Comparison of ENCODE assay signal across 9 mouse cellular contexts in genomic region chr2:92331410-92331809, GRCm38 (mm10). TPM values are rescaled to one million over a fixed set of nuclear protein-coding genes. Genes with fewer than 3 reads are reported as not detected.
A peak's percentile ranks its signal among the peaks of the same experiment; 100 is the strongest.
DNase-seq lines count a peak whose midpoint lies in the region; ATAC-seq and TF ChIP-seq lines count a peak whose summit lies in the region.
"Had no signal": no experiment of that assay in that cellular context is flagged by ENCODE, and none has a peak within 500 bp of the region (broad histone marks: within the 10 kb centered on the region; RNA-seq: fewer than 3 reads in every experiment).

No protein-coding gene starts in this region.

- no peak for ATAC-seq in intestine, postnatal 0 days
- ATAC-seq in intestine, embryonic 15.5 days: no peak

- H3K27me3 ChIP-seq in intestine, postnatal 0 days (replicated peaks; ENCODE audit: control insufficient read depth, insufficient read depth, low read length): no peaks in the 10 kb centered on the region
- no peaks in the 10 kb centered on the region for H3K27me3 ChIP-seq in intestine, embryonic 15.5 days (replicated peaks)
- H3K27me3 ChIP-seq in splenic B cell, adult 2 months (ENCODE audit: control insufficient read depth, insufficient read depth, low read length, poor library complexity, severe bottlenecking): no peaks in the 10 kb centered on the region
- H3K27me3 ChIP-seq: heart, embryonic 15.5 days had no signal

- H3K9me3 ChIP-seq in intestine, postnatal 0 days (ENCODE audit: control insufficient read depth): no peaks in the 10 kb centered on the region
- no peaks in the 10 kb centered on the region for H3K9me3 ChIP-seq in intestine, embryonic 15.5 days
- H3K9me3 ChIP-seq: heart, embryonic 15.5 days had no signal

- no peak overlapping the region for H3K4me3 ChIP-seq in intestine, postnatal 0 days (ENCODE audit: low read depth, low read length)
- H3K4me3 ChIP-seq in intestine, embryonic 15.5 days (replicated peaks): no peak overlapping the region
- H3K4me3 ChIP-seq: heart, embryonic 15.5 days had no signal

- no peaks in the 10 kb centered on the region for H3K4me1 ChIP-seq in intestine, postnatal 0 days (replicated peaks; ENCODE audit: control insufficient read depth, insufficient read depth, low read length)
- H3K4me1 ChIP-seq in intestine, embryonic 15.5 days (replicated peaks): no peaks in the 10 kb centered on the region

- no peak overlapping the region for H3K27ac ChIP-seq in intestine, postnatal 0 days (ENCODE audit: low read depth, low read length)
- no peak overlapping the region for H3K27ac ChIP-seq in intestine, embryonic 15.5 days
- H3K27ac ChIP-seq: heart, embryonic 15.5 days had no signal

- peak; percentile 40 for TF ChIP-seq CTCF in intestine, postnatal 0 days (IDR thresholded peaks at IDR 0.05; ENCODE audit: low read depth)

- H3K4me2 ChIP-seq in intestine, postnatal 0 days (replicated peaks; ENCODE audit: low read depth): no peak overlapping the region
- H3K4me2 ChIP-seq in intestine, embryonic 15.5 days (replicated peaks): no peak overlapping the region
- H3K4me2 ChIP-seq: heart, embryonic 15.5 days had no signal

- WGBS in intestine, postnatal 0 days: 81% methylated on average over 2 of the region's 2 CpGs
- WGBS in intestine, embryonic 15.5 days: 86% methylated on average over 2 of the region's 2 CpGs

- peak; percentile 9 for DNase-seq in thymus, postnatal 25 days
- no peak for DNase-seq in thymus, adult 18-20 months
- DNase-seq in cerebellum, adult 8-10 months: peak; percentile 27
- DNase-seq in splenic B cell, adult 2 months (ENCODE audit: low read depth, low spot score): peak; percentile 42
- DNase-seq in natural killer cell, adult 2 months (ENCODE audit: low spot score in 2 of 2): no peak
- no peak for DNase-seq in urinary bladder, postnatal 14 days (ENCODE audit: low spot score)

- peaks cover 46% of the 10 kb centered on the region for H3K36me3 ChIP-seq in intestine, postnatal 0 days (ENCODE audit: control insufficient read depth, insufficient read depth)
- peaks cover 4% of the 10 kb centered on the region; the same call in 1 of the 2 replicates for H3K36me3 ChIP-seq in intestine, embryonic 15.5 days
- H3K36me3 ChIP-seq in splenic B cell, adult 2 months (ENCODE audit: control insufficient read depth, insufficient read depth, low read length, poor library complexity, severe bottlenecking): peaks cover 16% of the 10 kb centered on the region

- H3K9ac ChIP-seq in intestine, postnatal 0 days (ENCODE audit: low read depth, low read length): no peak overlapping the region
- H3K9ac ChIP-seq in intestine, embryonic 15.5 days: no peak overlapping the region
- H3K9ac ChIP-seq: heart, embryonic 15.5 days had no signal

RNA-seq across cellular contexts. Expression of gene Pex16, which starts 43.1 kb away (rescaled TPM):
- 84.8 and 86.0 TPM in 2 replicates for polyA plus RNA-seq in intestine, postnatal 0 days (2015; fragmentation: Nextera tagmentation; extraction: Ambion mirVana)
- 41.6 and 45.8 TPM in 2 replicates for polyA plus RNA-seq in intestine, embryonic 15.5 days (2015; fragmentation: Nextera tagmentation; extraction: Ambion mirVana)

RNA-seq across cellular contexts. Expression of gene Large2, which starts 43.3 kb away (rescaled TPM):
- polyA plus RNA-seq in intestine, postnatal 0 days (2015; fragmentation: Nextera tagmentation; extraction: Ambion mirVana): 8.3 and 9.1 TPM in 2 replicates
- polyA plus RNA-seq in intestine, embryonic 15.5 days (2015; fragmentation: Nextera tagmentation; extraction: Ambion mirVana): 10.0 and 11.8 TPM in 2 replicates

RNA-seq across cellular contexts. Expression of gene 1700029I15Rik, which starts 50.9 kb away (rescaled TPM):
- 2.1 and 3.1 TPM in 2 replicates for polyA plus RNA-seq in intestine, postnatal 0 days (2015; fragmentation: Nextera tagmentation; extraction: Ambion mirVana)
- polyA plus RNA-seq in intestine, embryonic 15.5 days (2015; fragmentation: Nextera tagmentation; extraction: Ambion mirVana): 2.9 and 3.0 TPM in 2 replicates

Comparison
In these comparisons a context has a peak if more than half of its experiments do, and no peak if none do; other contexts are left out.
1. DNase-seq: peak in thymus, postnatal 25 days (single experiment), cerebellum, adult 8-10 months (single experiment) and splenic B cell, adult 2 months (single experiment); none in thymus, adult 18-20 months (0 of 2), natural killer cell, adult 2 months (0 of 2) and urinary bladder, postnatal 14 days (single experiment).